Mouse (Mus musculus) induced T-regulatory cell, adult 2 months (primary cell): Measurements from ENCODE around the gene Phkg1.
"Not testable (repeated sequence)": the region's sequence is repeated elsewhere in the genome, so short reads cannot be mapped to it uniquely, and the experiment has no call there.

Source experiments
- DNase-seq: peaks from one replicate; pipeline ENCODE4 v3.0.0-alpha.2; 2012; ENCODE audit warnings: low read depth

Phkg1 gene

DNA sequence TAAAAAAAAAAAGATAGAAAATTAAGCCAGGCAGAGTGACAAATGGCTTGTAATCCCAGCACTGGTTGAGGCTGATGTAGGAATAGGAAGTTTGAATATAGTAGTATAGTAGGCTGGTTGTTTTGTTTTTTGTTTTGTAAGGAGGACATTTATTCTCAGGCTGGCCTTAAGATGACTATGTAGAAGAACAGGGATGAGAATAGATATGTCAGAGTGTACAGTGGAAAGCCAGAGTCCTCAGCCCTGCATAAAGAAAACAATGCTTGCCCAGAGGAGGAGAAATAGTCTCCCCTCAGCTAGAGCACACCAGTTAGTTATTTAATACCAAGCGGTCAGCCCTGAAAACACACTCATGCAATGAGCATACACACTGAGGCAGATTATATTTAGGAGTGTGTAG lies at the start of gene Phkg1:
Gene Phkg1 (minus strand): TSS at position 101 of the 400 bp plus-strand sequence.
- DNase-seq, result no peak

DNA sequence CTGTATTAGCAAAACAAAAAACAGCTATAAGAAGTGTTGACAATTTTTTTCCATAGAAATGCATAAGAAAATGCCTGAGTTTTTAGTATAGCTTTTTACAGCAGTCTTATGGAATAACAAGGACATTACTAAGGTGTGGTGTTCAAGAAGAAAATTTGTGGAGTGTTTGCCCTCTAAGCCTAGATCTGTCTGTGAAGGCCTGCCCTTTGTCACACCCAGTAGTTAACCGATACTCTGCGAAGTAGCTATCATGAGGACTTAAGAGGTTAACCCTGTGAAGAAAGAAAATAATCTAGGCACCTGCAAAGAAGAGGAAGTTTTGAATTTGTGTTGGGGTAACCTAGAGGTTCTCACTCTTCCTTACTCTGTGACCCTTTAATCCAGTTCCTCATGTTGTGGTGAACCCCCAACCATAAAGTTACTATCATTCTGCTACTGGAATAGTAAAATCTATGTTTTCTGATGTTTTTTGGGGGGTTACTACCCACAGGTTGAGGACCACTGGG lies 49.2 kb upstream of the Phkg1 start:
- DNase-seq, result no peak

DNA sequence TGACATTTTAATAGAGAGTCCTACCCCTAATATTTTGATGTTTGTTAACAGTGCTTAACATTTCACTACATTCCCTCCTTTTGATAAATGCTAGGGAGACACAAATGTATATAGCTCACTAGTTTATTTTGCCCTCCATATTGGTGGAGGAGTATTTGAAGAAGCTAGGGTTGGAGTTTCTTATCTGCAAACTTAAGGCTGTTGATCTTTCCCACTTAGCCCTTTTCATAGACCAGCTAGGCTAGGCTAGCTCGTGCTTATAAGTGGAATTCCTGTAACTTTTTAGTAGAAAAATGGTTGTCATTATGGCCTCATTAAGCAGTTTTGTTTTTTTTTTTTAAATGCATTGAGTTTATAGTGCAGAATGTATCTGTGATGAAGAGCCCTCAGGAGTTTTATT lies 45.1 kb upstream of the Phkg1 start:
- DNase-seq, result no peak

DNA sequence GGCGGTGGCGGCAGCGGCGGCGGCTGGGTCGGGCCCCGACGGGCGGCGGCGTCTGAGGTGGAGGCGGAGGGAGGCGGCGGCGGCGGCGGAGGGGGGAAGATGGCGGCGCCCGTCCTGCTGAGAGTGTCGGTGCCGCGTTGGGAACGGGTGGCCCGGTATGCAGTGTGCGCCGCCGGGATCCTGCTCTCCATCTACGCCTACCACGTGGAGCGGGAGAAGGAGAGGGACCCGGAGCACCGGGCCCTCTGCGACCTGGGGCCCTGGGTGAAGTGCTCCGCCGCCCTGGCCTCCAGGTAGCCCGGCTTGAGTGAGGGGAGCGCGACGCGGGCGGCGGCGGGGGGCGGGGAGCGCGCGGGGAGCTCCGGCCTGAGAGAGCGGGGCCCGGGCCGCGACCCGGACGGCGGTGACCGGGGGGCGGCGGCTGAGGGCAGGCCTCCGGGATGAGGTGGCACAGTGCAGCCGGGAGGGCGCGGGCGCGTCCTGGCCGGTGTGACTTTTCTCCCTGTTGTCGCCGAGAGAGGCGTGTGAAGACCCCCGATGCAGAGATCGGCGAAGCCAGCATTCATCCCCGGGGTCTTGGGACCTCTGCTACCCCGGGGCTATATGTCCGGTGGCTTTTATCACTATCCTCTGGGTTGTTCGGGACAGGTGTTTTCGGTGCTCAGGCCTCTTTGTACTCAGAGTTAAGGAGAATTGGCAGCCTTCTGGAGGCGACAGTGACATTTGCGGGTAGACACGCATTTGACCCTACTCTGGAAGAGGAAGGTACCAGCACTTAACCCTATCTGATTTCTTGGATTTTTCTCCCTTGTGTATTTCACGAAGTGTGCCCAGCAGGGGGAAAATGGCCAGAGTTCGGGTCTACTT lies 44.0 kb upstream of the Phkg1 start:
- peak; percentile 42 for DNase-seq

DNA sequence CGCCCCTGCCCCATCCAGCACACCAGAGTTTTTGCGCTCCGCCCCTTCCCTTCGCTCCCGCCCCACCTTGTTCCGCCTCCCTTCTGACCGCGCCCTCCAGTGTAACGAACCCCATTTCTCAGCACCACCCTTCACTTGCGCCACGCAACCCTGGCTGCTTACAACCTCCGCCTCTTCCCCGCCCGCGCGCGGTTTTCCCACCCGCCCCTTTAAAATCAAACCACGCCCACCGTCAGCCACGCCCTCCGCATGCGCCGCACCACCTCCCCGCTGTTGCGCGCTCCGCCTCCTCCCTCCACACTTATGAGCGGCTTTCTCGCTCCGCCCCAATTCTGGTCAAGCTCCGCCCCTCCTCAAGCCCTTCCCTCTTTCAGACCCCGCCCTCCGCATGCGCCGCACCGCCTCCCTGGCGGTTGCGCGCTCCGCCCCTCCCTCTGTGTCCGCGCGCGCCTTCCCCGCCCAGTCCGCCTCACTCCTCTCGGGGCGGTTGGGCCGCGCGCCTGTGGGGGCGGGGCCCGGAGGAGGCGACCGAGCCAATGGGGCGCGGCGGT lies 43.2 kb upstream of the Phkg1 start, which contains the start of gene Vkorc1l1:
Gene Vkorc1l1 (plus strand): TSS at position 476 of the 551 bp plus-strand sequence.
- DNase-seq, result peak; percentile 99

DNA sequence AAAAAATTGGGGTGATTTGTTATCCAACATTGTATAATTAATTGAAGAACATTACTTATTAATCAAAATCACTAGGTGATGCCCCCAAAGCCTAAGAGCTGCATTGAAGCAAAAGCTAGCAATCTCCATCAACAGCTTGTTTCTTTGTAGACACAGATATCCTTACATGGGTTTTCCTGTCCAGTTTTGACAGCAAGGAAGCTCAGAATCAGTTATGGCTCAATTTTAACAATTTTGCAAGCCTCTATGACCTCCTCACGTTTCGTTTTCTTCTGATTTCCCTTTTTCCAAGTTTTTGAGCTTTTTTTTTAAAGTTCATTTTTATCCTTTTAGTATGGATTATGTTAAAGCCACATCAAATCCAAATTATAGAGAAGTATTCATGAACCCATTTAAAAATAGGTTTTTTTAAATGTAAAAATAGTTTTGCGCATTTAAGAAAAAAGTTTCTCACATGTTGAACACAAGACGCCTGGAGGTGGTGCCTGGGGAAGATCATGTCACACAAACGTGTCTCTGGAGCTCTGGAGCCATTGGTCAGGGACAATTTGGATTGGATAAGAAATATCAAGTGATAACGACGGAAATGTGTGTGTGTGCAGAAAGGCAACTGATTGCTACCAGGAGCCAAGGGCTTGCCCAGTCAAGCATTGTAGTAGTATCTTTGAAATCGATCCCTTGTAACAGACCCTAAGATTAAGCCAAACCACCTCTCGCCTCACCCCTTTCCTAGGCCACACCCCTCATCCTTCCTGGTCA lies 42.6 kb upstream of the Phkg1 start:
- DNase-seq, result no peak

DNA sequence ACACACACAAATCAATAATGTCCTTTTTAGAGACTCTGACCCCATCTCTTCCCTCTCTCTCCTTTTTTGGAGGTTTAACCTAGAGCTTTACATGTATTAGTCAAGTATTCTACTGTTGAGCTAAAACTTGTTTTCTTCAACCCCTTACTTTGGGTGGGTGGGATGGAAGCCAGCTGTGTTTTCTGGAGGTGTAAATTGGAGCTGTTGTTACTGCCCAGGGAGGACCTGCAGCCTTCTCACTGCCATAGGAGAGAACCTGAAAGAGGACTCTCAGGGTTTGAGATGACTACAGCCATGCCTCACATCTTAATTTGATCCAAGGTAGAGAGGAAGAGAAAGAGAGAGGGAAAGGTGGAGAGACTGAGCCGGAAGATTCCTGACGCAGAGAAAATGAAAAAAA lies 41.9 kb upstream of the Phkg1 start:
- DNase-seq, result peak; percentile 14

DNA sequence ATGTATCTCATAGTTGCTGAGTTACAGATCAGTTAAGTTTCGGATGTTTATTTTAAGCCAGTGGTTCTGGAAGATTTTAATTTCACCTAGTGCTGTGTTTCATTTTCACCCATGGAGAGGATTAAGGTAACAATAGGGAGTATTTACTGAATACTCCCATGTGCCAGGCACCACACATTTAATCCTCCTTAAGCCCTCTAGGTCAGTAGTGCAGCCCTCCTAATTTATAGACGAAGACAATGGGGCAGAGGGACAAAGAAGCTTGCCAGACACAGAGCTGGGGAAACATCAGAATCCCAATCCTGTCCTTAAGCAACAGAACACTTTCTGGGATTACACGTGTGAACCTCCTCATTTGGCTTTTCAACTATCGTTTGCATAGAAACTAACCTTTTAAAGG lies 38.6 kb upstream of the Phkg1 start:
- DNase-seq, result no peak

DNA sequence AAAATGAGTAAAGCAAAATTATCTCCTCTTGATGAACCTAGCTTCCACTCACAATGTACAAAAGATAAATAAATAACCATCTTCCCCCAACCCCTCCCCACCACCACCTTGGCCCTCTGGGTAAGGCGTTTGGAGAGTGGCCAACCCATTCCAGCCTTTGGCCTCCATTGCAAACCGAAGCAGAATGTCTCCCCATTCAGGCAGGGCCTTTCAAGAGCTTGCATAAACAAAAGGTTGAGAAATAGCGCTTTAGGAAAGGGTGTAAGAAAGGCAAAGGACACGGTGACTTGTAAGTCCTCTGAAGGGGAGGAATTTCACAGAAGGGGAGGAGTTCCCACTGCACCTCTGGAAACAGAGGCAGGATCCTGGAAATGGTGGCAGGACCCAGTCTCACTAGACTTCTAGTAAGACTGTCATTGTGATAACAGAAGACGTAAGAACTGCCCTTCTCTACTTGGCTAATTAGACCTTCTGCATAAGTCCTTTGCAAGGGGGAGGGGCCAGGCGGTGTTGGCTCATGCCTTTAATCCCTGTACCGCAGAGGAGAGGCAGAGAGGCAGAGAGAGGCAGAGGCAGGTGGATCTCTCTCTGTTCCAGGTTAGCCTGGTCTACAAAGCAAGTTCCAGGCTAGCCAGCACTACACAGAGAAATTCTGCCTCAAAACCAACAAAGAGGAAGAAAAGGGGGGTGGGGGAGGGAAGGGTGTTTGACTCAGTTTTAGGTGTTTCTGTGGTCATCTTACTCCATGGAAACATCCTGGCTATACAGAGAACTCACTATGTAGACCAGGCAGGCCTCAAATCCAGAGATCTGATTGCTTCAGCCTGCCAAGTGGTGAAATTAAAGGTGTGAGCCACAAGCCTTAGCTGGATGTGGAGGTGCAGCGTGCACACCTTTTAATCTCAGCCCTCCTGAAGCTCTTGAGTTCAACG lies 31.8 kb upstream of the Phkg1 start:
- DNase-seq, result no peak

DNA sequence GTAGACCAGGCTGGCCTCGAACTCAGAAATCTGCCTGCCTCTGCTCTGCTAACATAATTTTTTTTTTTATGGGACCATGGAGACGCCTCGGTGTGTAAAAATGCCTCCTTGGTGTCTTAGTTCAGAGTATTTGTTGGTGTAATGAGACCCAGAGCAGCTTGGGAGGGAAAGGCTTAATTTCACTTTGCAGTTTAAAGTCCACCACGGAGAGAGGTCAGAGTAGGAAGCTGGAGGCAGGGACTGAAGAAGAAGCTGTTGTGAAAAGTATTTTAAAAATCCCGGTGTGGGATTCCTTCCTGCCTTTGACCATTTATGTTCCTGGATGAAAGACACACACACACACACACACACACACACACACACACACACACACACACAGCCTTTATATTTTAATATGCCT lies 27.6 kb upstream of the Phkg1 start:
- DNase-seq, result no peak

DNA sequence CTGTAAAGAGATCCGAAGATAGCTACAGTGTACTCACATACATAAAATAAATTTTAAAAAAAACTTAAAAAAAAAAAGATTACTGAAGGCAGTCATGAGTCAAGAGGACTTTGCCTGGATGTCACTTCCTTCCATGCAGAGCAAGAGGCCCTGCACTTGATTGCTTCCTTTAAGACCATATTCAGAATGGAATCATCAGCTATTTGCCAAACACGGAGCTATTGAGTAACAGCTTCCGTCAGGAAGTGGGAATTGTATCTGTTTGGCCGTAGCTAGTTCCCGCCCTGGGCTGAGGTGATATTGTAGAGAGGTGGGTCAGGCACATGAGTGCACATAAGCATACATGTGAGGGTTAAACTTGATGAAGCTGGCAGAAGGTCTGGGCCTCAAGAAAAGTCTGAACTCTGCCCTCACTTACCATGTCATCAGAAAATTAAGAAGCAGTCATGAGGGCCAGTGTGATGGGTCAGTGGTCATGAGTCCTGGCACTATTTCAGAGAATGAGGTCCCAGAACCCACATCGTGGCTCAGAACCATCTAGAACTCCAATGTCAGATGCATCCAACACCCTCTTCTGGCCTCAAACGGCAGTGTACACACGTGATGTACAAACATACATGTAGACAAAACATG lies 26.6 kb upstream of the Phkg1 start:
- DNase-seq, result no peak

DNA sequence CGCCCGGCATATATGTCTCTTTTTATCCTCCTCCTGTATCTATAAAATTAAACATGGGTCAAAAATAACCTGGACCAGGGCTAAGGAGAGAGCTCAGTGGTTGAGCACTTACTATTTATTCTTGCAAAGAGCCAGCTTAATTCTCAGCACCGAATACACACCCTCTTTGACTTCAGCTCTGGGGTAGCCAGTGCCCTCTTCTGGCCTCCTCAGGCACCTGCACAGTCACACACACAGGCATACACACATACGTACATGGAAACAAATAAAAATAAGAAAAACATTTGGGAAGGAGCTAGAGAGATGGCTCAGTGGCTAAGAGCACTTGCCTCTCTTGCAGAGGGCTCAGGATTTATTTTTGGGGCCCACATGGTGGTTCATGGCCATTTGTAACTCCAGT lies 23.6 kb upstream of the Phkg1 start:
- DNase-seq, result no peak

DNA sequence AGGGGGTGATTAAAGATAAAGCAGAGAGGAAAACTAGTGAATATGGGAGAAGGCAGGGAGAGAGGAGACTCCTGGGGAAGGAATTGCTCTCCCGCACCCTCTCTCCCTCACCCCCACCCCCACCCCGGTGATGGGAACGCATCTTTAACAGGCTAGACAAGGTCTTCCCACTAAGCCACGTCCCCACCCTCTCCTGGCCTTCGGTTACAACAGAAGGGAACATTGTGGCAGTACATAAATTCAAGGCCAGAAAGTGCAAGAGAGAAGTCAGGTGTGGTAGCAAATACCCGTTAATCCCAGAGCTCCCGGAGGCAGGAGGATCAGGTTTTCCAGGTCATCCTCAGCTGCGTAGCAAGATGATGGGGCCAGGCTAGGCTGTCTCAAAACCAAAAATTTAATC lies 21.0 kb upstream of the Phkg1 start:
- no peak for DNase-seq

DNA sequence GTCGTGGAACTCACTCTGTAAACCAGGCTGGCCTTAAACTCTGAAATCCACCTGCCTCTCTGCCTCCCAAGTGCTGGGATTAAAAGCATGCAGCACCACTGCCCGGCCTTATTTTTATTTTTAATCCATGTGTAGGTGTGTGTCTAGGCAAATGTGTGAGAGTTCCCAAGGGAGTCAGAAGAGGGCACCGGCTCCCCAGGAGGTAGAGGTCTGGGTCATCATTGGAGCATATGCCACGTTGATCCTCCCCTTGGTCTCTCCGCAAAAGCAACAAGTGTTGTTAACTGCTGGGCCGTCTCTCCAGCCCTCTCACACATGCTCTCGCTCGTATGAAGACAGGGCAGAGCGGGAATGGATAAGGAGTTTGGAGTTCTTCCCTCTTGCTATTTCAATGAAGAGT lies 20.4 kb upstream of the Phkg1 start:
- no peak for DNase-seq

DNA sequence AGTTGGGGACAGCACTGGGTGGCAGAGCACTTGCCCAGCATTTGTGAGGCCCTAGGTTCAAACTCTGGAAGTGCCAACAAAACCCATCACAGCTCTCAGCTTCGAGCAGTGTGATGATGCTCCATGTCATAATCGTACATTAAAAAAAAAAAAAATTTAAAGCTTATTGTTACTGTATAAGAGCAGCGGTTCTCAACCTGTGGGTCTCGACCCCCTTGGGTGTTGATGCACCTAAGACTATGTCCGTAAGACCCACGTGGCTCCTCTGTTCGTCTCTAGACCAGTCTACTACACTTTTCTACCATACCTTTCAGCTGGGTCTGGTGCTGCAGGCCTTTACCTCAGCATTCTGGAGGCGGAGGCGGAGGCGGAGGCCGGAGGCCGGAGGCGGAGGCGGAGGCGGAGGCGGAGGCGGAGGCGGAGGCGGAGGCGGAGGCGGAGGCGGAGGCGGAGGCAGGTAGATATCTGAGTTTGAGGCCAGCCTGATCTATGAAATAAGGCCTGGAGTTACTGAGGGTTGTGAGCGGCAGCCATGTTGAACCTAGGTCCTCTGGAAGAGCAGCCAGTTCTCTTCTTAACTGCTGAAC lies 19.8 kb upstream of the Phkg1 start:
- DNase-seq, result no peak

DNA sequence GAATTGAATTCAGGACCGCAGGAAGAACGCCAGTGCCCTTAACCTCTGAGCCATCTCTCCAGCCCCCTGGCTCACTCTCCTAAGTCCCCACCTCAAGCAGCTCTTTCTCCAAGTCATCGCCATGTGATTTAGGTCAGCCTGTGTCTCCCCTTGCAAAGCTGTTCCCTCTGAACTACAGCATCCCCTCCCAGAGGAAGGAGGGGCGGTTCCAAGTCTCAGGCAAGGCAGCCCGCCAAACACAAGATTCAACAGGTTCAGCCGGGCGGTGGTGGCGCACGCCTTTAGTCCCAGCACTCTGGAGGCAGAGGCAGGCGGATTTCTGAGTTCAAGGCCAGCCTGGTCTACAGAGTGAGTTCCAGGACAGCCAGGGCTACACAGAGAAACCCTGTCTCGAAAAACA lies 17.1 kb upstream of the Phkg1 start:
- not testable (repeated sequence) for DNase-seq

DNA sequence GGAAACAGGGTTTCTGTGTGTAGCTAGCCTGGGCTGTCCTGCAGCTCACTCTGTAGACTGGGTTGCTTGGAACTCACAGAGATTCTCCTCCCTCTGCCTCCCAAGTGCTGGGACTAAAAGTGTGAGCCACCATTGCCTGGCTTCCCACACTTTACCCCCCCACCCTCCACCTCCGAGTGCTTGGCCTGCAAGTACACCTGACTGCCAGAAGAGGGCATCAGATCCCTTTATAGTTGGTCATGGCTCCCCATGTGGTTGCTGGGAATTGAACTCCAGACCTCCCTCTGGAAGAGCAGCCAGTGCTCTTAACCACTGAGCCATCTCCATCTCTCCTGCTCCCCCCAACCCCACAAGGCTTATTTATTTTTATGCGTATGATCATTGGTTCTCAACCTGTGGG lies 15.7 kb upstream of the Phkg1 start:
- DNase-seq, result peak; percentile 72

DNA sequence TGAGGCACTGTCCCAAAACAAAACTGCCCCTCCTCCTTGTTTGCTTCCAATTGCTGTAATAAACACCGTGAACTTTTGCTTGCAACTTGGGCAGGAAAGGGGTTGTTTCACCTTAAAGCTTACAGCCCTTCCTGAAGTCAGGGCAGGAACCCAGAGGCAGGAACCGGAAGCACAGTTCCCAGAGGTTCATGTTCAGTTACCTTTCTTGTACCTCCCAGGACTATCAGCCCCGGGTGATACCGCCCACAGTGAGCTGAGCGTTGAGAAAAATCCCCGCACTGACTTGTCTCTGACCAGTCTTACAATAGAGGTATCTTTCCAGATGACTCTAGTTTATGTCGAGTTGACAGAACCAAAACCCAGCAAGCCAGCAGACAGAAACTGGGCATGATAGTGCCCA lies 11.2 kb upstream of the Phkg1 start:
- DNase-seq, result peak; percentile 34

DNA sequence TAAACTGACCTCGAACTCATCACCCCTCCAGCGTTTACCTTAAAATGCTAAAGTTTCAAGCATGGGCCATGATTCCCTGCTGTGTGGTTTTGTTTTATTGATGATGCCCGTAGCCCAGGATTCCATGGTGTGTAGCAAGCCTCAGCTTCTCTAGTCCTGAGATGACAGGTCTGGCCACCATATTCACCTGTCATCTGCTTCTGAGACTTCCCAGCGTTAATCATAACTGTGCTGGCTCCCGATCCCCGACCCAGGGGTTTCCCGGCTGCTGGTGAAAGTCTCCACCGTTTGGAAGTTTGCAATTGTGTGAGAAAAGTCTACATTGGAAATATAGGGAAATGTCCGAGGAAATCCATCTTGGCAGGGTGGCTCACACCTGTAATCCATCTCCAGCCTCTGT lies 10.8 kb upstream of the Phkg1 start:
- no peak for DNase-seq

DNA sequence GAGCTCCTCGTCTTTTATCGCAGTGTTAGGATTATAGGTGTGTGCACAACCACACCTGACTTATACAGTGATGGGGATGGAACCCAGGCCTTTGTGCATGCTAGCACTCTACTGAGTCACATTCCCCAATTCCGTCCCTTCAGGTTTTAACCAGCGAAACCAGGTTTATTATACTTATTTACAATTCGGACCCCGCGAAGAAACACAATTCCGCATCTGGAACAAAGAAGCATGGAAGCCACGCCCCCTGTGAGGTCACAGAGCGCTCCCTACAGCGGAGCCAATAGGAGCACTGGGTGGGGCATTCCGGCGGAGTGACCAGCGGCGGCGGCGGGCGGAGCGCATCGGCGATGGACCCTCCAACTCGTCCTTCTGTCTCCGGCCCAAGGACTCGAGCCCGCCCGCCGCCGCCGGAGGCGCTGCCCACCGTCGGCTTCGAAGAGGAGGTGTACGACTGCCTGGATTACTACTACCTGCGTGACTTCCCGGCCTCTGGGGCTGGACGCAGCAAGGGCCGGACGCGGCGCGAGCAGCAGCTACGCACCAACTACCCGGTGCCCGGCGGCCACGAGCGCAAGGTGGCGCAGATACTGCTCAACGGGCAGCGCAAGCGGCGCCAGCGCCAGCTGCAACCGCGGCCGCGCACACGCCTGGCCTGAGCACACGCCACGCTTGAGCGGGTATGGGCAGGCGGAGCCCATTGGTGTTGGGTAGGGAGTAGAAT lies 10.1 kb upstream of the Phkg1 start, which contains the start of gene Nupr1l:
Gene Nupr1l (plus strand): TSS at position 299 of the 724 bp plus-strand sequence.
- DNase-seq, result peak; percentile 85
